Mouse (Mus musculus): ENCODE results near the gene Samd1. TPM values are rescaled to one million over a fixed set of nuclear protein-coding genes. Genes with fewer than 3 reads are reported as not detected.
"Not testable (repeated sequence)": the region's sequence is repeated elsewhere in the genome, so short reads cannot be mapped to it uniquely, and the experiment has no call there.

Samd1 gene
- polyA plus RNA-seq, 1 experiment from 2014 or later = 17.3 TPM

DNA sequence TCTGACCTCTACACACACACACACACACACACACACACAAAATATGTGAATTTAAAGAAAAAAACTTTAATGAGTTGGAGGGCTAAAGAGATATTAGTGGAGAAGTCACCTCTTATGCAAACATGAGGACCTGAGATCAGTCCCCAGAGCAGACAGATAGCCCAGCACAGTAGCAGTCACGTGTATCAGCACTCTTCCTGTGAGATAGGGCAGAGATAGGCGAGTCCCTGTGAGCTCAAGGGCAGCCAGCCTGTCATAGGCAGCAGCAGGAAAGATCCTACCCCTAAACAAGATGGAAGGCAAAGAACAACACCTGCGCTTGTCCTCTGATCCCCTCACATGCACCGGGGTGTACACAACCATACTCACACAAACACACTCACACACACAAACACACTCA lies 15.0 kb upstream of the Samd1 start:
- H3K4me3 ChIP-seq (ENCODE audit: low read depth, low read length) = no peak overlapping the region
- peaks cover 5% of the 10 kb centered on the region; the same call in 1 of the 2 replicates for H3K4me1 ChIP-seq (ENCODE audit: insufficient read depth)
- H3K9ac ChIP-seq = no peak overlapping the region
- no peaks in the 10 kb centered on the region for H3K27me3 ChIP-seq (ENCODE audit: insufficient read depth, low read length)
- no peak for DNase-seq
- no peak overlapping the region for H3K27ac ChIP-seq (ENCODE audit: low read depth)
- H3K4me2 ChIP-seq = no peak overlapping the region
- no peak for ATAC-seq (ENCODE audit: insufficient read depth)
- peaks cover 84% of the 10 kb centered on the region for H3K36me3 ChIP-seq (ENCODE audit: insufficient read depth)
- H3K9me3 ChIP-seq (ENCODE audit: low read depth, low read length) = no peaks in the 10 kb centered on the region
- 70% methylated on average over 4 of the region's 4 CpGs for WGBS
- no peak for TF ChIP-seq CTCF (IDR thresholded peaks at IDR 0.05; ENCODE audit: low read depth)

DNA sequence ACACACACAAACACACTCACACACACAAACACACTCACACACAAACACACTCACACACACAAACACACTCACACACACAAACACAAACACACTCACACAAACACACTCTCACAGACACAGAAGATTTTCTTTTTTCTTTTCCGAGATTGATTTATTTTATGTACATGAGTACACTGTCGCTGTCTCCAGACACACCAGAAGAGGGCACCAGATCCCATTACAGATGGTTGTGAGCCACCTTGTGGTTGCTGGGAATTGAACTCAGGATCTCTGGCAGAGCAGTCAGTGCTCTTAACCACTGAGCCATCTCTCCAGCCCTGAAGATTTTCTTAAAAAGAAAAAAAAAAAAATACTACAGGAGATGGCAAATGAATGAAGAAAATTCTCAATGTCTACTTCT lies 14.2 kb upstream of the Samd1 start:
- H3K4me1 ChIP-seq (ENCODE audit: insufficient read depth); H3K4me2 ChIP-seq; H3K27ac ChIP-seq (ENCODE audit: low read depth); ATAC-seq (ENCODE audit: insufficient read depth); H3K4me3 ChIP-seq (ENCODE audit: low read depth, low read length); DNase-seq; H3K9ac ChIP-seq; H3K9me3 ChIP-seq (ENCODE audit: low read depth, low read length); H3K27me3 ChIP-seq (ENCODE audit: insufficient read depth, low read length): not testable (repeated sequence)
- TF ChIP-seq CTCF (IDR thresholded peaks at IDR 0.05; ENCODE audit: low read depth) = 0 out of 2 replicates have a peak, but pooled peaks have one; percentile 15
- WGBS = 92% methylated on average over 2 of the region's 2 CpGs
- H3K36me3 ChIP-seq (ENCODE audit: insufficient read depth) = peaks cover 88% of the 10 kb centered on the region

DNA sequence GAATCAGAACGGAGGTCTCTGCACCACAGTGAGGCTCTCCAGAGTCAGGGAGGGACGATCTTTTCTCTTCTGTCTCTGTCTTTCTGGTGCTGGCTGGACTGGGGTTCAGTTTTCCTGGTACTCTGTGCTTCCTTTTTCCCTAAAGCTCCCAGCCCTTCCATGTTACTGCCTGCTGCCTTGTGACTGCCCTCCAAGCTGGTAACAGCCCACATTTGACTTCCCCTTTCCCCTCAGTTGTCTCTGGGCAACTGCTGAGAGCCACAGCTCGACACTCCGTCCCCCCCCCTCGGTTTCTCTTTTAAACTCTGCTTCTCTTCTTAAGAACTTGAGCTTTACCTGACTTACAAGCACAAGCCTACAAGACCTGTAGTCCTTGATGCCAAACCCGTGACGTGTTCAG lies 8.2 kb upstream of the Samd1 start:
- H3K9me3 ChIP-seq (ENCODE audit: low read depth, low read length) = no peaks in the 10 kb centered on the region
- 83% methylated on average over 7 of the region's 7 CpGs for WGBS
- no peak overlapping the region for H3K27ac ChIP-seq (ENCODE audit: low read depth)
- TF ChIP-seq CTCF (IDR thresholded peaks at IDR 0.05; ENCODE audit: low read depth) = no peak
- DNase-seq = no peak
- H3K4me2 ChIP-seq = no peak overlapping the region
- no peak for ATAC-seq (ENCODE audit: insufficient read depth)
- H3K4me1 ChIP-seq (ENCODE audit: insufficient read depth) = no peaks in the 10 kb centered on the region
- H3K36me3 ChIP-seq (ENCODE audit: insufficient read depth) = peaks cover 92% of the 10 kb centered on the region
- H3K27me3 ChIP-seq (ENCODE audit: insufficient read depth, low read length) = no peaks in the 10 kb centered on the region
- H3K9ac ChIP-seq = no peak overlapping the region
- H3K4me3 ChIP-seq (ENCODE audit: low read depth, low read length) = no peak overlapping the region

DNA sequence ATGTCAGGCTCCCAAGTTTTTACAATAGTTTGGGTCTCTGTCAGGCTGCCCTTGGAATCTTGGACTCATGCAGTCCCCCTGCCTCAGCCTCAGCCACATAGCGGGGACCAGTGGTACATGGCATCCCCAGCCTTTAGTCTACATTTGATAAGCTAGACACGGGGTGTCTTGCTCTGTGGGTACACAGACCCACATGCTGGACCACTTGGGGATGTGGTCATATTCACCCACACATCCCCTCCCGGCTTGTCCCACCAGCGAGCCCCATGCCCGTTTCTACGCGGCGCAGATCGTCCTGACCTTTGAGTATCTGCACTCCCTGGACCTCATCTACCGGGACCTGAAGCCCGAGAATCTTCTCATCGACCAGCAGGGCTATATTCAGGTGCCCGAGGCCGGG lies 7.3 kb upstream of the Samd1 start:
- WGBS = 92% methylated on average over 14 of the region's 14 CpGs
- no peak overlapping the region for H3K9ac ChIP-seq
- TF ChIP-seq CTCF (IDR thresholded peaks at IDR 0.05; ENCODE audit: low read depth) = no peak

DNA sequence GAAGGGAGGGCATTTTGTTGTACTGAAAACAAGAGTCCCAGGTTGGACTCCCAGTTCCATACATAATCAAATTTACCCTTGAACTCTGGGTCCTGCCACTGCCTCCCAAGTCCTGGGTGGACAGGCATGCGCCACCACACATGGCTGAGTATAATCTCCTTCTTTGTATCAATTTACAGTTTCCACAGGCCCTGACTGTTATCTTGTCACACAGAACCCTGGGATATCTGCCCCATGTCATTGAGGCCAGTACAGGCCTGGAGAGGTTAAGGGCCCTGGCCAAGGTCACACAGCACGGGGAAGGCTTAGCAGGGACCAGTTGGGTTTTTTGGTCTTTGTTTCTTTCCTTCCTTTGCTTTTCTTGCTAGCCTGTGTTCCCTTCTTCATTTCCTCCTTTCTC lies 5.0 kb upstream of the Samd1 start:
- DNase-seq = no peak
- no peak overlapping the region for H3K9ac ChIP-seq
- WGBS = 84% methylated on average over 2 of the region's 2 CpGs
- H3K4me2 ChIP-seq = no peak overlapping the region
- no peak overlapping the region for H3K4me3 ChIP-seq (ENCODE audit: low read depth, low read length)
- no peaks in the 10 kb centered on the region; the same call in 1 of the 2 replicates for H3K4me1 ChIP-seq (ENCODE audit: insufficient read depth)
- H3K27ac ChIP-seq (ENCODE audit: low read depth) = no peak overlapping the region
- H3K9me3 ChIP-seq (ENCODE audit: low read depth, low read length) = no peaks in the 10 kb centered on the region
- no peak for TF ChIP-seq CTCF (IDR thresholded peaks at IDR 0.05; ENCODE audit: low read depth)
- no peaks in the 10 kb centered on the region for H3K27me3 ChIP-seq (ENCODE audit: insufficient read depth, low read length)
- no peak for ATAC-seq (ENCODE audit: insufficient read depth)
- H3K36me3 ChIP-seq (ENCODE audit: insufficient read depth) = peaks cover 73% of the 10 kb centered on the region

More for the DNA sequence above, 7.3 kb upstream of the Samd1 start:
- no peak for ATAC-seq (ENCODE audit: insufficient read depth)
- Histone ChIP-seq H3K9me3 (ENCODE audit: low read depth, low read length) (no peaks in the 10 kb centered on the region), H3K4me3 (ENCODE audit: low read depth, low read length) (no peak overlapping the region), H3K27ac (ENCODE audit: low read depth) (no peak overlapping the region), H3K4me1 (ENCODE audit: insufficient read depth) (no peaks in the 10 kb centered on the region), H3K27me3 (ENCODE audit: insufficient read depth, low read length) (no peaks in the 10 kb centered on the region), H3K36me3 (ENCODE audit: insufficient read depth) (peaks cover 92% of the 10 kb centered on the region), H3K4me2 (no peak overlapping the region)
- no peak for DNase-seq

DNA sequence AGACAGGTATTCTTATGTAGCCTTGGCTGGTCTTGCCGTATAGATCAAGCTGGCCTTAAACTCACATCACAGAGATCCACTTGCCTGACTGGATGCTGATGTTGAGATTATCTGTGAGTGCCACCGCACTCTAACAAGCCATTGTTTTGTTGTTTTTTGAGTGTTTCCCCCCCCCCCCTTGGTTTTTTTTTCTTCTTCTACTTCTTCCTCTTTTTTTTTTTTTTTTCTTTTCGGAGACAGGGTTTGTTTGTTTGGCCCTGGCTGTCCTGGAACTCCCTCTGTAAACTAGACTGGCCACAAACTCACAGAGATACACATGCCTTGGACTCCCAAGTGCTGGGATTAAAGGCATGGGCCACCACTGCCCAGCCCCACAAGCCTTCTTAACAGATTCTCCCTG lies 3.4 kb upstream of the Samd1 start:
- Histone ChIP-seq H3K27ac (ENCODE audit: low read depth) (no peak overlapping the region), H3K36me3 (ENCODE audit: insufficient read depth) (peaks cover 59% of the 10 kb centered on the region), H3K4me2 (no peak overlapping the region), H3K4me3 (ENCODE audit: low read depth, low read length) (no peak overlapping the region), H3K9ac (no peak overlapping the region), H3K4me1 (ENCODE audit: insufficient read depth) (peaks cover 2% of the 10 kb centered on the region), H3K27me3 (ENCODE audit: insufficient read depth, low read length) (no peaks in the 10 kb centered on the region), H3K9me3 (ENCODE audit: low read depth, low read length) (no peaks in the 10 kb centered on the region)
- 77% methylated on average over 3 of the region's 3 CpGs for WGBS
- DNase-seq (no peak), ATAC-seq (ENCODE audit: insufficient read depth) (no peak)
- no peak for TF ChIP-seq CTCF (IDR thresholded peaks at IDR 0.05; ENCODE audit: low read depth)

DNA sequence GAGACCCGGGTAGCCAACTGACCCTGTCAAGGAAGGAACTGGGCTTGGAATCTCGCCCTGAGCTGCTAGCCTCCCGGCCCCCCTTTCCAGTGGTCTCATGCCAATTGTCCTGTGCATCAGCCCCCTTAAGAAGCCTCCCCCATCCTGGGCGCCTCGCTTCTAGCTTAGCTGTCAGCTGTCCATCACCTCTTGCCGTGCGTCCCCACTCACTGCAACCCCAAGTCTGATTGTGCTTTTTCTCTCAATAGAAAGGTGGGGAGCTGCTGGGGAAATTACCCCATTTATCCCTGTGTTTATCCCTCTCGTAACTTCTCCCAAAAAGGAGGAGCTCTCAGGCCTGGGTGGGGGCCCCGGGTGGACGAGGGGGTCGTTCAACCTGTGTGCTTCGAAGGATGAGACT lies 1.5 kb upstream of the Samd1 start:
- Histone ChIP-seq H3K4me1 (ENCODE audit: insufficient read depth) (peaks cover 6% of the 10 kb centered on the region), H3K9ac (peak overlapping the region; percentile 80; the same call in 1 of the 2 replicates), H3K36me3 (ENCODE audit: insufficient read depth) (peaks cover 60% of the 10 kb centered on the region), H3K27me3 (ENCODE audit: insufficient read depth, low read length) (0 out of 2 replicates have a peak, but pooled peaks cover 3% of the 10 kb centered on the region), H3K27ac (ENCODE audit: low read depth) (peak overlapping the region; percentile 98; the same call in 1 of the 2 replicates), H3K4me2 (peak overlapping the region; percentile 89), H3K4me3 (ENCODE audit: low read depth, low read length) (peak overlapping the region; percentile 81), H3K9me3 (ENCODE audit: low read depth, low read length) (no peaks in the 10 kb centered on the region)
- ATAC-seq (ENCODE audit: insufficient read depth) = peak; percentile 5; the same call in 1 of the 2 replicates
- WGBS = 17% methylated on average over 12 of the region's 12 CpGs
- peak; percentile 26 for DNase-seq
- no peak for TF ChIP-seq CTCF (IDR thresholded peaks at IDR 0.05; ENCODE audit: low read depth)

All from lung, embryonic 14.5 days (tissue).